Mouse (Mus musculus) kidney, adult 9 months (tissue): ENCODE measurements at regions not wholly inside any gene's neighbourhood (a gene's known extent, or its start where the extent isn't known, plus 50 kb on each side); places are given as distances from the start of the nearest gene placed in this dataset.

Experiments used
- DNase-seq: peaks from one replicate; pipeline ENCODE4 v3.0.0; 2022

GRCm38 (mm10) chr9:34328723-34329122 is 157.0 kb upstream of the Kirrel3 start:
- no peak for DNase-seq

GRCm38 (mm10) chr9:34334112-34334511 is 151.6 kb upstream of the Kirrel3 start:
- no peak for DNase-seq

- no peak for DNase-seq
Observed at GRCm38 (mm10) chr9:34334555-34335468, 150.9 kb upstream of the Kirrel3 start.

- no peak for DNase-seq
Observed at GRCm38 (mm10) chr9:34348442-34348841, 137.3 kb upstream of the Kirrel3 start.

- DNase-seq: peak; percentile 16
Observed at GRCm38 (mm10) chr9:34349997-34350396, 135.7 kb upstream of the Kirrel3 start.

GRCm38 (mm10) chr9:34353744-34354143 is 131.9 kb upstream of the Kirrel3 start:
- DNase-seq: no peak

GRCm38 (mm10) chr9:34354723-34355316 is 130.9 kb upstream of the Kirrel3 start:
- no peak for DNase-seq

- no peak for DNase-seq
Observed at GRCm38 (mm10) chr9:34370686-34371398, 114.9 kb upstream of the Kirrel3 start.

- no peak for DNase-seq
Observed at GRCm38 (mm10) chr9:34375187-34375586, 110.5 kb upstream of the Kirrel3 start.

- peak; percentile 3 for DNase-seq
Observed at GRCm38 (mm10) chr9:34380008-34380407, 105.7 kb upstream of the Kirrel3 start.

GRCm38 (mm10) chr9:34381601-34382000 is 104.1 kb upstream of the Kirrel3 start:
- DNase-seq: no peak

GRCm38 (mm10) chr9:34382208-34382607 is 103.5 kb upstream of the Kirrel3 start:
- no peak for DNase-seq

GRCm38 (mm10) chr9:34386071-34386470 is 99.6 kb upstream of the Kirrel3 start:
- peak; percentile 1 for DNase-seq

- DNase-seq: no peak
Observed at GRCm38 (mm10) chr9:34393042-34393441, 92.7 kb upstream of the Kirrel3 start.

GRCm38 (mm10) chr9:34395839-34396804 is 89.6 kb upstream of the Kirrel3 start:
- DNase-seq: no peak

- no peak for DNase-seq
Observed at GRCm38 (mm10) chr9:34411699-34412098, 74.0 kb upstream of the Kirrel3 start.

- no peak for DNase-seq
Observed at GRCm38 (mm10) chr9:34416153-34416552, 69.5 kb upstream of the Kirrel3 start.

- DNase-seq: no peak
Observed at GRCm38 (mm10) chr9:34418100-34418499, 67.6 kb upstream of the Kirrel3 start.

GRCm38 (mm10) chr9:34421956-34422355 is 63.7 kb upstream of the Kirrel3 start:
- DNase-seq: no peak

- DNase-seq: no peak
Observed at GRCm38 (mm10) chr9:34423062-34423461, 62.6 kb upstream of the Kirrel3 start.

- DNase-seq: no peak
Observed at GRCm38 (mm10) chr9:34426589-34426988, 59.1 kb upstream of the Kirrel3 start.

- no peak for DNase-seq
Observed at GRCm38 (mm10) chr9:34427711-34428110, 58.0 kb upstream of the Kirrel3 start.
